ENCODE assay signal across 16 mouse cellular contexts in the genomic region with DNA sequence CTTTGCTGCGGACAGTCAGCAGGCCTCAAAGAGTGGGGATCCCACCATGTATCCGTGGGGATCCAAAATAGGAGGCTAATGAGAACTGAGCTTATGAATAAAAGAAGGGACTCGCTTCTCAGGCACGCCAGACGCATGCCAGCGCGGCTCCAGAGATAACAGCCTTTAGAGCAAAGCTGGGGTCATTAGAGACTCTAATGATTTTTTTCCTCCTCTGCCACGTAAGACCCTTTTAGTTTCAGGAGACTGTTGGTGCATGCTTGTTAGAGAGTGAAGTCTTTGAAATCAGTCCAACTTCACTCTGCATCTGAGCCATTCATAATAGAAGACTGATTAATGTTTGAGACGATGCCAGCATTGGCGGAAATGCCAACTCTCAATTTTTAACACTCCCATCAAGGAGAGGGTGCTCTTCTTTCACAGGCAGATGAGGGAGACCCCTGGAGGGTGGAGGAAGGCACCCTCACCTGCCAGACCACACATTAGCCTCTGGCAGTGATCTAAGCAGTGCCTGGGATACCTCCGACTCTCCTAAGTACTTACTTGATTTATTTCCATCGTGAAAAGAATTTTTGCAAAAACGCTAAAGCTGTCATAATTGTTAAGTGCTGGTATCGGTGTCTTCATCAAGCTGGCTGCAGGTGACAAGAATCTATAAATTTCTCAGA.
DNase-seq lines count a peak whose midpoint lies in the region; ATAC-seq lines count a peak whose summit lies in the region.
"Had no signal": no experiment of that assay in that cellular context is flagged by ENCODE, and none has a peak within 500 bp of the region (broad histone marks: within the 10 kb centered on the region; RNA-seq: fewer than 3 reads in every experiment).

No protein-coding gene starts in this region.

- peak; percentile 8 to 22 for DNase-seq in layer of hippocampus, adult 8-10 months (ENCODE audit: low spot score in 2 of 2)
- no peak for DNase-seq in layer of hippocampus, adult 9-10 months (ENCODE audit: low spot score)
- DNase-seq in right cerebral cortex, postnatal 4 days, result peak; percentile 14
- DNase-seq in right cerebral cortex, postnatal 25 days, result no peak
- no peak for DNase-seq in embryo, embryonic 9.5 days (ENCODE audit: extremely low spot score)
- DNase-seq: adrenal gland, postnatal 14 days; gastrocnemius, postnatal 10 days; heart, postnatal 14 days; lung, postnatal 10 days; thymus, adult 18-20 months had no signal

- no peak overlapping the region for H3K4me3 ChIP-seq in forebrain, embryonic 16.5 days (replicated peaks; ENCODE audit: low read length)
- H3K4me3 ChIP-seq in heart, embryonic 11.5 days (ENCODE audit: low read depth, low read length), result no peak overlapping the region
- H3K4me3 ChIP-seq: embryonic facial prominence, embryonic 13.5 days; intestine, embryonic 15.5 days; limb, embryonic 13.5 days; liver, embryonic 15.5 days had no signal

- no peaks in the 10 kb centered on the region for H3K36me3 ChIP-seq in forebrain, embryonic 16.5 days (ENCODE audit: control insufficient read depth, insufficient read depth)
- H3K36me3 ChIP-seq in heart, embryonic 11.5 days (ENCODE audit: control insufficient read depth, insufficient read depth, low read length), result no peaks in the 10 kb centered on the region
- H3K36me3 ChIP-seq: embryonic facial prominence, embryonic 13.5 days; intestine, embryonic 15.5 days; limb, embryonic 13.5 days; liver, embryonic 15.5 days had no signal

- peak; percentile 84 for ATAC-seq in forebrain, embryonic 16.5 days
- no peak for ATAC-seq in heart, embryonic 11.5 days (replicated peaks; ENCODE audit: insufficient number of reproducible peaks, low FRiP score, low TSS enrichment)
- ATAC-seq: intestine, embryonic 15.5 days had no signal

- H3K27me3 ChIP-seq in forebrain, embryonic 16.5 days (replicated peaks; ENCODE audit: control insufficient read depth, insufficient read depth, low read length), result no peaks in the 10 kb centered on the region
- no peaks in the 10 kb centered on the region for H3K27me3 ChIP-seq in heart, embryonic 11.5 days (ENCODE audit: control insufficient read depth, insufficient read depth, low read length)
- H3K27me3 ChIP-seq: intestine, embryonic 15.5 days; limb, embryonic 13.5 days; liver, embryonic 15.5 days had no signal

- H3K4me2 ChIP-seq in forebrain, embryonic 16.5 days (ENCODE audit: low read length), result peak overlapping the region; percentile 22
- no peak overlapping the region for H3K4me2 ChIP-seq in heart, embryonic 11.5 days
- H3K4me2 ChIP-seq: embryonic facial prominence, embryonic 13.5 days; intestine, embryonic 15.5 days; limb, embryonic 13.5 days; liver, embryonic 15.5 days had no signal

- H3K27ac ChIP-seq in forebrain, embryonic 16.5 days (ENCODE audit: low read length), result no peak overlapping the region
- no peak overlapping the region for H3K27ac ChIP-seq in heart, embryonic 11.5 days (ENCODE audit: low read depth, low read length)
- H3K27ac ChIP-seq: embryonic facial prominence, embryonic 13.5 days; intestine, embryonic 15.5 days; limb, embryonic 13.5 days; liver, embryonic 15.5 days had no signal

- no peaks in the 10 kb centered on the region for H3K9me3 ChIP-seq in forebrain, embryonic 16.5 days (ENCODE audit: control insufficient read depth, low read length)
- H3K9me3 ChIP-seq in heart, embryonic 11.5 days (replicated peaks; ENCODE audit: control insufficient read depth, low read length), result no peaks in the 10 kb centered on the region
- H3K9me3 ChIP-seq: embryonic facial prominence, embryonic 13.5 days; intestine, embryonic 15.5 days; limb, embryonic 13.5 days; liver, embryonic 15.5 days had no signal

- peaks cover 12% of the 10 kb centered on the region for H3K4me1 ChIP-seq in forebrain, embryonic 16.5 days (replicated peaks; ENCODE audit: control insufficient read depth, insufficient read depth, low read length)
- no peaks in the 10 kb centered on the region for H3K4me1 ChIP-seq in heart, embryonic 11.5 days (ENCODE audit: control insufficient read depth, insufficient read depth, low read length)
- H3K4me1 ChIP-seq: intestine, embryonic 15.5 days; limb, embryonic 13.5 days; liver, embryonic 15.5 days had no signal

- H3K9ac ChIP-seq in forebrain, embryonic 16.5 days (replicated peaks; ENCODE audit: low read depth, low read length), result no peak overlapping the region
- H3K9ac ChIP-seq in heart, embryonic 11.5 days (ENCODE audit: low read depth, low read length), result no peak overlapping the region
- H3K9ac ChIP-seq: embryonic facial prominence, embryonic 13.5 days; intestine, embryonic 15.5 days; limb, embryonic 13.5 days; liver, embryonic 15.5 days had no signal

- whole genome bisulfite sequencing in forebrain, embryonic 16.5 days, result 19% methylated on average over 14 of the region's 14 CpGs
- 67% methylated on average over 14 of the region's 14 CpGs for WGBS in heart, embryonic 11.5 days (ENCODE audit: insufficient replicate concordance)

Comparison
In these comparisons a context has a peak if more than half of its experiments do, and no peak if none do; other contexts are left out.
1. DNase-seq: peak in layer of hippocampus, adult 8-10 months (2 of 2) and right cerebral cortex, postnatal 4 days (single experiment); none in layer of hippocampus, adult 9-10 months (single experiment), right cerebral cortex, postnatal 25 days (single experiment) and embryo, embryonic 9.5 days (single experiment).